Mouse (Mus musculus): Measurements from ENCODE around the gene Sarm1.
"Not testable (repeated sequence)": the region's sequence is repeated elsewhere in the genome, so short reads cannot be mapped to it uniquely, and the experiment has no call there.

The Sarm1 gene

DNA sequence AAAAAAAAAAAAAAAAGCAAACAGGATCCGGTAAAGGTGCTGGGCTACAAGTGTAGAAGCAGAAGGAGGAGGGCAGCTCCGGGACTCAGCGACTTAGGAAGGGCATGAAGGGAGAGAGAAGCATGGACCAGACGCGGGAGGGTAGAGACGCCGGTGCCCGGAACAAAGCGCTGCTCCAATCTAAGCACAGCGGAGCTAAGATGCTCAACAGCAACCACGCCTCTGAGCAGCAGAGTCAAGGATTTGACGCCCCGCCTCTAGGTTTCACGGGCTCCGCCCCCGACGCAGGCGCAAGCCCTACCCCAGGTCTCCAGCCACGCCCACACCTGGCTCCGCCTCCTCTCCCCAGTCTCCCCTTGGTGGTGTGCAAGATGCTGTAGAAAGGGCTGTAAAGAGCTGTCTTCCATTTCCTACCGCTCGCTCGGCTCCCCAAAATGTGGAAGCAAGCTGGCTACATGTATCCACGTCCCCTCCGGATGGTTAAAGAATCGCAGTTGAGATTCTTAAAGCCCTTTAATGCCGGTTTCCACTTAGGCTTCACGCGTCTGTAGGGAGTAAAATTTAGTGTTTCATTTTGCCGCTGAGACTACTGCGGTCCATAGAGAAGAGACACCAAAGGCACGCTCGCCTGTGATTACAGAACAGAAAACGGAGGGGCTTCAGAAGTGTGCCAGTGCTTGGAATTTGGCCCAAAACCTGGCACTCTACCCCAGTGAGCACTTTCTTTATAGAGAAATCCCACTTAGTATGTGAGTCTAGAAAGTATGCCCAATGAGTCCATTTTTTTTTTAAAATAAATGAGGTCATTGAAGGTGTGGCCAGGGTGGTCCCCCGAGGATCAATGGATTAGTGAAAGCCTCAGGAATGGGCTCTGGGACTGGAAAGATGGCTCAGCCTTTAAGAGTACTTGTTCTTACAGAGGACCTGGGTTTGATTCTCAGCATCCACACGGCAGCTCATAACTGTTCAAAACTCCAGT is at the start of gene Sarm1:
Gene Sarm1 (minus strand): TSS at position 211 of the 979 bp plus-strand sequence.
- peak; percentile 95 for DNase-seq (ENCODE audit: low spot score in 2 of 2)

GRCm38 (mm10) chr11:78545181-78545580 is 47.6 kb upstream of the Sarm1 start:
- no peak for DNase-seq (ENCODE audit: low spot score in 2 of 2)

GRCm38 (mm10) chr11:78544449-78545111 is 47.0 kb upstream of the Sarm1 start:
- DNase-seq (ENCODE audit: low spot score in 2 of 2): no peak

- no peak for DNase-seq (ENCODE audit: low spot score in 2 of 2)
These were observed 42.8 kb upstream of the Sarm1 start for GRCm38 (mm10) chr11:78540358-78540757.

DNA sequence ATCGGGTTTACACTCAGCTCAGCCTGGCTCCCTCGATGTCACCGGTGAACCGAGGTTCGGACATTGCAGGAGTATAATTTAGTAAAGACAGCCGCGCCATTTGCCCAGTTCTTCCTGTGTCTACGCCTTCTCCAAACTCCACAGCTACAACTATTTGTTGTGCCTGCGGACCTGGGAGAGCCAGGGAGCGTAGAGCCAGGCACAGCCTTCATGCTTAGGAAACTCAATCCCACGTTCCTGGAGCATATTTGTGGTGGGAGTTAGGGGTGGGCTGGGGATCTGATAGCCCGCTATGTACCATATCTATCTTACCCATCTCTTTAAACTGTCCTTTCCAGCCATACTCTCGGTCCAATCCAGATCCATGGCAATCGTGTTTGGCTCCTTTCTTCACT is 39.1 kb upstream of the Sarm1 start:
- DNase-seq (ENCODE audit: low spot score in 2 of 2): no peak

- peak; percentile 99 to 100 for DNase-seq (ENCODE audit: low spot score in 2 of 2)
These were observed 38.6 kb upstream of the Sarm1 start, which contains the start of the genes Tnfaip1 and Ift20 for GRCm38 (mm10) chr11:78536080-78536689. Gene Tnfaip1, minus strand, starts transcription at chr11:78536332. Gene Ift20, plus strand, starts transcription at chr11:78536361.

- DNase-seq (ENCODE audit: low spot score in 2 of 2): no peak
These were observed 38.0 kb upstream of the Sarm1 start for GRCm38 (mm10) chr11:78535376-78536079.

DNA sequence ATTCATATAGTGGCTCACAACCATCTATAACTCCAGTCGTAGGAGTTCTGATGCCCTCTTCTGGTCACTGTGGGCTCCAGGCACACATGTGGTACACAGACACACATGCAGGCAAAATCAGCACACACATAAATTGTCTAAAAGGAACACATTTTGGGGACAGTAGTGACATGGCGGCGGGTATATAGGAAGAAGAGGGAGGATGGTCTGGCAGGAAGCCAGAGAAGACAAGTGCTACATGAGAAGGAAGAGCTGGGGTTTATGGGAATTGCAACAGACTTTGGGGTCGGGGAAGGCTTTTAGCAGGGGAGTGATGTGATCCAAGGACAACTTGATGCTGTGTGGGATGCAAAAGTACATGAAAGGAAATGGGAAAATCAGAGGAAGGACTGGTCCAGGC is 37.0 kb upstream of the Sarm1 start:
- DNase-seq (ENCODE audit: low spot score in 2 of 2): no peak

GRCm38 (mm10) chr11:78531515-78531914 is 34.0 kb upstream of the Sarm1 start:
- not testable (repeated sequence) for DNase-seq (ENCODE audit: low spot score in 2 of 2)

DNA sequence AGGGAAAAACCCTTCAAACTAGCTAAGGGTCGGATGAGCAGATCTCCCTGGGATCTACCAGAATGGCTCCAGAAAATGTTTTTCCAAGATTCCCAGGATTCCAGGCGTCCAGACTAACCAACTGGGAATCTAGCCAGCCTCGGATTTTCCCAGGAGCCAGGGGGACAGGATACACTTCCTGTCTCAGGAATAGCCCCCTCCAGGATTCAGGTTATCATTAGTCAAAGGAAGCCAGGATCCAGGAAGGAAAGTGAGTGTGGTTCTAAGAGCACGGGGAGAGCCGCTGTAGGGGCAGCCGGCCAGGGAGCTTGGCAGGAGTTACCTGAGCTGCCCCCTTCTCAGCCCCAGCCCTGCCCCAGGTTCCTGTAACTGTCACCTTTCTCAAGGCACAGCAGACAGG is 33.5 kb upstream of the Sarm1 start:
- no peak for DNase-seq (ENCODE audit: low spot score in 2 of 2)

DNA sequence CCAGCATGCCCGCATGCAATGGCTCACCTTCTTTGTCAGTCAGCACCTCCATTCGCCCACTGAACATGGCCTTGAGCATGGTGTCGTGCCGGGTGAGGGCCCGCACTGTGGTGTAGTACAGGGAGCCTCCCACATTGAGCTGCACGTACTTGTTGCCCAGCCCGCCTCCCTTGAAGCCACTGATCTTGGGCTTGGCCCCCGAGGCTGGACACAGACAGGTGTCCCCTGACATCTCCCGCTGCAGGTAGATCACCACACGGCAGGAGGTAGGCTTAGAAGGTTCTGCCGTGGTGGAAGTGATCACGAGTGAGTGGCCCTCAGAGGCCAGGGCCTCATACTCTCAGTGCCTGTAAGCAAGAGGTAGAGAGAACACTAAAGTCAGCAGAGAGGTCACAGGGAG is 32.4 kb upstream of the Sarm1 start:
- no peak for DNase-seq (ENCODE audit: low spot score in 2 of 2)

DNA sequence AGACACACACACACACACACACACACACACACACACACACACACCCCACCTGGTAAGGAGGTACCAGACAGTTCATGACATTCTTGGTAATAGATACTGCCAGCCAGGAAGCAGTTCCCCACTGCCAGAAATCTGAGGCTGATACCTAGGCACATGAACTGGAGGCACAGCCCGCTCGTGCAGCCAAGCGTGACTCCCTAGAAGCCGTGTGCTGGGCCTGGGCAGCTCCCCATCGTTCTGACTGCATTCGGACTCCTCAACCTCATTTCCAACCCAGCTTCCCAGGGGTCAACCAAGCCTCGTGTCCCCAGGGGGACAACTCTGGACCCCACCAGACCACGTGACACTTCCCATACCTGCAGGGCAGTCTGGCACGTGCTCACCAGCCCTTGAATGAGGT is 31.2 kb upstream of the Sarm1 start:
- no peak for DNase-seq (ENCODE audit: low spot score in 2 of 2)

- no peak for DNase-seq (ENCODE audit: low spot score in 2 of 2)
These were observed 27.3 kb upstream of the Sarm1 start for GRCm38 (mm10) chr11:78524838-78525237.

- DNase-seq (ENCODE audit: low spot score in 2 of 2): no peak
These were observed 25.8 kb upstream of the Sarm1 start for GRCm38 (mm10) chr11:78523241-78523955.

DNA sequence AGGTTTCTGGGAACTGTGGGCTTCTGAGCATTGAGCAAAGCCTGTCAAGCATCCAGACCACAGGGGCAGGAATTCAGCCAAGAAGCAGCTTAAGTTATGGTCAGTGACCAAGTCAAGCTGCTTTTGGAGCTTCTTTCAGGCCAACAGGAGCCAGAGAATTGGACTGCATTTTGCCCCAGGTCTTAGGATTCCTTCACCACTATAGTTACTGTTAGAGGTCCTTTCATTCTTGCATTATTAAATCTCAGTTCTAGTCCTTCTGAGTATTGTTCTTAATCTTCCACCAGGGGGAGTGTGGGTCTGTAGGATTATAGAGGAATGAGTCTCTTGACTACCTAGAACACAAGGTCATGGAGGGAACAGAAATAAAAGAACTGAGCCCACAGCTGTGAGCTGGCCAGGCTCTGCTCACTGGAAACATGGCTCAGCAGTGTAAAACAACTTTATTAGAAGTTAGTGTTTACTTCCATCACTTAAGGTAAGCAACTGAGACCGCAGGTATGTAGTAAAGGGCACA is 25.0 kb upstream of the Sarm1 start:
- DNase-seq (ENCODE audit: low spot score in 2 of 2): no peak

- no peak for DNase-seq (ENCODE audit: low spot score in 2 of 2)
These were observed 24.3 kb upstream of the Sarm1 start for GRCm38 (mm10) chr11:78521880-78522279.

DNA sequence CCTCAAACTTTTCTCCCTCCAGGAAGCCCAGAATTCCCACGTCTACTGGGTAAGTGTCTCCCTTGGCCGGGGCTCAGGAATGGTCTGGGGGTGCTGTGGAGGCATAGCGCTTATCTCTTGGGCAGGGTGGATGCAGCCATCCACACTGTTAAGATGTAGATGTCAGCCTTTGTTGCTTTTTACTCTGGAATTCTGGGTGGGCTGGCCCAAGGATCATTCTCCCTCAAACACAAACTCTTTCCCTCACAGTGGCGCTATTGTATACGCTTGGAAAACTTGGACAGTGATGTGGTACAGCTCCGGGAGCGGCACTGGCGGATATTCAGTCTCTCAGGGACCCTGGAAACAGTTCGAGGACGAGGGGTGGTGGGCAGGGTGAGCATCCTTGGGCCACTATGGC is 21.4 kb upstream of the Sarm1 start:
- no peak for DNase-seq (ENCODE audit: low spot score in 2 of 2)

DNA sequence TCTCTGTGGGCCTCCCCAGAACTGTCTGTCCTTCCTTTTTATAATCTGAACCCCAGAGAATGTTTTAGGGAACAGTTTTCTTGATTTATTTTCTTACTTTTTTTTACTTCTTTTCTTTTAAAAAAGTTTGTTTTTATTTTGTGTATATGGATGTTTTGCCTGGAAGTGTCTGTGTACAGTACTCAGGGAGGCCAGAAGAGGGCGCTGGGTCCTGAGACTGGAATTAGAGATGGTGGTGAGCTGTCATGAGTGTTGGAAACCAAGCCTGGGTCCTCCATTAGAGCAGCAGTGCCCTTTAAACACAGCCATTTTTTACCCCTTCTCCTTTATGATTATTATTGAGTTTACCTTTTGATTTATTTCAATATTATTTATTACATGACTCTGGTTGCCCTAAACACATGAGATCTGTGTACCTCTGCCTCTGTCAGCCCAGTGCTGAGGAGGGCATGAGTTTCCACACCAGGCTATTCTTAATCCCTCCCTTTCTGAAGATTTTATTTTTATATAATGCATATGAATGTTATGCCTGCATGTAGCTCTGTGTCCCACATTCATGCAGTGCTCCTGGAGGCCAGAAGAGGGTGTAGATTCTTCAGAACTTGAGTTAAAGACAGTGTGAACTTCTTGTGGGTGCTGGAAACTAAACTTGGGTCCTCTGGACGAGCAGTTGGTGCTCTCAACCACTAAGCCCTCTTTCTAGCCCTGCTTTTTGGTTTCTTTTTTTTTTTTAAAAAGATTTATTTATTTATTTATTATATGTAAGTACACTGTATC is 18.2 kb upstream of the Sarm1 start:
- no peak for DNase-seq (ENCODE audit: low spot score in 2 of 2)

GRCm38 (mm10) chr11:78513106-78513790 is 15.7 kb upstream of the Sarm1 start:
- no peak for DNase-seq (ENCODE audit: low spot score in 2 of 2)
